Mouse (Mus musculus): ENCODE measurements around the gene Dhx8. TPM values are rescaled to one million over a fixed set of nuclear protein-coding genes. Genes with fewer than 3 reads are reported as not detected.
A peak's percentile ranks its signal among the peaks of the same experiment; 100 is the strongest.

Dhx8 gene
- total and polyA plus RNA-seq, 2 experiments from 2014 or later = 12.4 to 13.1 TPM

DNA sequence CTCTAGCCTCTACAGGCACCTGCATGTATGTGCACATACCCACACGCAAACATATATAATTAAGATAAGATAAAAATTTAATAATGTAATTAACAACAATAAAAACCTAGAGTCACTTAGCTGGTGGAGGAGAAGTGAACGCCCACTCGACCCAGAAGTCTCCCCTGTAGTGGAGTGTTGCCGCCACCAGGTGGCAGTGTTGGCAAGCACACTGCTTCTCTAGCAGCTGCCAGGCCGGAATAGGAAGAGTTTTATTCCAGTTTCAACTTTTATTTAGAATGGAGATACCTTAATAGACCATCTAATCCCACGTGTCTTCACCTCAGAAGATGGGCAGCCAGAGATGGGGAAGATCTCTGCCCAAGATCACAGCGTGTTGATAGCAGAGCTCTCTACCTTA lies 80.5 kb downstream of the Dhx8 start:
- 1% methylated on average over 7 of the region's 7 CpGs for WGBS
- TF ChIP-seq EP300 (IDR thresholded peaks at IDR 0.05; ENCODE audit: low read depth) = no peak
- TF ChIP-seq CTCF (IDR thresholded peaks at IDR 0.05; ENCODE audit: low read depth) = peak; percentile 97

DNA sequence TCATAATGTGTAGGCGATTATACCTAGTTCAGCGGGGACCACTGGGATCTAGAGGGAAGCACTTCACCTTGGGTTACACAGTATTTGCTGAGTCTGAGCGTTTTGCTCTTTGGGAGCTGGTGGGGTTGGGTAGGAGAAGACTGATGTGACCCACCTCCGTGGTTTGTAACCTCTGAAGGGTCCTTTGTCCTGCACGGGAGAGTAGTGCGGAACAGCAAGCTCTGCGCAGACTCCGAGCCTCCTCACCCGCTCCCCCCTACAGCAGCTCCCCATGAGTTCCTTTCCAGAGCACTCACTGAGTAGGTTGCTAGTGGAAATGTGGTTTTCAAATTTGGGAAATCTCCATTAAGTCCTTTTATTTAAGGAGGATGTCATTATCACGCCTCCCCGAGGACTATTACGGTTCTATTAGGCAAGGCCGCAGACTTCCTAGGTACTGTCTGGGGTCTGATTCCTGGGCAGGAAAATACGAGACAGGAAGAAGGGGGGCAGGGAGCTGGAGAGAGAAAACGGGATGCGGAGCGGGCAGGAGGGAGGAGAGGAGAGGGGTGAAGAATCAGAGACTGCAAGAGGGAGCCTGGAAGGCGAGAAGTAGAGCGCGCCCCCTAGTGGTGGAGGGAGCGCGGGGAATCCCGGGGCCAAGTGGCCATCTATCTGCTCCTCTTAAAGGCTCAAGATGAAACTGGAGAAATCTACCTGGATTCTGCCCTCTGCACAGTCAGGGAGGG lies 81.8 kb downstream of the Dhx8 start:
- no peak overlapping the region for H3K9ac ChIP-seq (replicated peaks; ENCODE audit: low read depth, low read length)
- no peaks in the 10 kb centered on the region for H3K9me3 ChIP-seq (replicated peaks; ENCODE audit: control insufficient read depth, low read length)
- H3K4me2 ChIP-seq (ENCODE audit: low read depth, low read length) = peak overlapping the region; percentile 43
- TF ChIP-seq CTCF (IDR thresholded peaks at IDR 0.05; ENCODE audit: low read depth) (peak; percentile 80), EP300 (IDR thresholded peaks at IDR 0.05; ENCODE audit: low read depth) (no peak)
- ATAC-seq (ENCODE audit: insufficient read depth, low read depth) (peak; percentile 57), DNase-seq (ENCODE audit: low spot score) (peak; percentile 80)
- H3K27ac ChIP-seq (ENCODE audit: low read depth) = no peak overlapping the region
- peaks cover 4% of the 10 kb centered on the region; the same call in 1 of the 2 replicates for H3K27me3 ChIP-seq (ENCODE audit: control insufficient read depth, insufficient read depth, low read length)
- H3K4me1 ChIP-seq (ENCODE audit: control insufficient read depth, insufficient read depth) = no peaks in the 10 kb centered on the region
- H3K36me3 ChIP-seq (replicated peaks; ENCODE audit: control insufficient read depth, insufficient read depth, low read length) = no peaks in the 10 kb centered on the region
- H3K4me3 ChIP-seq (ENCODE audit: low read depth, low read length) = no peak overlapping the region
- WGBS = 26% methylated on average over 22 of the region's 23 CpGs

More for the DNA sequence above, 80.5 kb downstream of the Dhx8 start:
- Histone ChIP-seq H3K9me3 (replicated peaks; ENCODE audit: control insufficient read depth, low read length) (no peaks in the 10 kb centered on the region), H3K9ac (replicated peaks; ENCODE audit: low read depth, low read length) (no peak overlapping the region), H3K4me2 (ENCODE audit: low read depth, low read length) (no peak overlapping the region), H3K27me3 (ENCODE audit: control insufficient read depth, insufficient read depth, low read length) (peaks cover 4% of the 10 kb centered on the region; the same call in 1 of the 2 replicates), H3K27ac (ENCODE audit: low read depth) (no peak overlapping the region), H3K4me1 (ENCODE audit: control insufficient read depth, insufficient read depth) (no peaks in the 10 kb centered on the region), H3K4me3 (ENCODE audit: low read depth, low read length) (no peak overlapping the region), H3K36me3 (replicated peaks; ENCODE audit: control insufficient read depth, insufficient read depth, low read length) (no peaks in the 10 kb centered on the region)
- ATAC-seq (ENCODE audit: insufficient read depth, low read depth) (no peak), DNase-seq (ENCODE audit: low spot score) (peak; percentile 72)

DNA sequence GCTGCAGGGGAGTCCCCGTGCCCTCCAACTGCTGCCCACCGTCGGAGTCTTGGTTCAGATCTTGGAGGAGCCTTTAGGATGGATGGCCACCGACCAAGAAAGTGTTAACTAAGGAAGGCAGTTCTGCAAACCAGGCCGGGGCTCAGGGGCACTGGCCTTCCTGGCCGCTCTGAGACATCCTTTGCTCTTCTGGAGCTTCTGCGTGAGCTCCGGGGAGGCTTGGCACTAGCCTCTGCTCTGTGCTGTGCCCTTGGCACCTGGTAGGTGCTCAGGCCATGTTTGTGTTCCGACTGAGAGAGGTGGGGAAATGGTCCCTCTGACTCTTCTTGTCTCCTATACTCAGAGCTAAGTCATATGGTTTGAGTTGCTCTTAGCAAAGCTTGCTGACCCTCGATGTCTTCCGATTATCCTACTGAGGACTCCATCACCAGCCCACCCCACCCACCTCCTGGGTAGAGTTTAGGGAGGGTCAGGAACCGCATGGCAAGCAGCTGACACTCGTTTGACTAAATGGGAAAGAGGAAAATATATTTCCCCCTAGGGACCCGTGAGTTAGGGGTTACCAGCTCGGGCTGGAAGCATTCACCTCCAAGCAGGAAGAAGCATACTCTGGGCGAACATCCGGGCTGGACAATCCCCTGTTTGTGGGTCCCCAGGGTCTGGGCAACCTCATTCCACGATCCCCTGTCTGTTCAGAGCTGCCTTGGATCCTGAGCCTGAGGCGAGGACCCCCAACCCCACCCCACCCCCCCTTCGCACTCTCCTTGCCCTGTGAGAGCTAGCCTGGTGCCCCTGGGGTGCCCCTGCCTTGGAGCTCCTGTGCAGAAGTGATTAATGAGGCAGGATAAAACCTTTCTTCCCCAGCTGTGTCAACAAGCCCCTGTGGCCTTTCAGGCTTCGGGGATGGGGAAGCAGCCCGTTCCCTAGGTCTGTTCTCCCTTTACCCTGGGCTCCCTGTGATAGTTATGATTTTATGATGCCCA lies 82.7 kb downstream of the Dhx8 start:
- DNase-seq (ENCODE audit: low spot score) (no peak), ATAC-seq (ENCODE audit: insufficient read depth, low read depth) (no peak)
- Histone ChIP-seq H3K9me3 (replicated peaks; ENCODE audit: control insufficient read depth, low read length) (0 out of 2 replicates have a peak, but pooled peaks cover 4% of the 10 kb centered on the region), H3K4me2 (ENCODE audit: low read depth, low read length) (peak overlapping the region; percentile 43; the same call in 1 of the 2 replicates), H3K4me3 (ENCODE audit: low read depth, low read length) (no peak overlapping the region), H3K27me3 (ENCODE audit: control insufficient read depth, insufficient read depth, low read length) (peaks cover 2% of the 10 kb centered on the region; the same call in 1 of the 2 replicates), H3K9ac (replicated peaks; ENCODE audit: low read depth, low read length) (no peak overlapping the region), H3K36me3 (replicated peaks; ENCODE audit: control insufficient read depth, insufficient read depth, low read length) (no peaks in the 10 kb centered on the region), H3K27ac (ENCODE audit: low read depth) (no peak overlapping the region), H3K4me1 (ENCODE audit: control insufficient read depth, insufficient read depth) (no peaks in the 10 kb centered on the region)
- WGBS = 35% methylated on average over 22 of the region's 22 CpGs
- no peak for TF ChIP-seq EP300 (IDR thresholded peaks at IDR 0.05; ENCODE audit: low read depth)
- TF ChIP-seq CTCF (IDR thresholded peaks at IDR 0.05; ENCODE audit: low read depth) = no peak

Other genes with a start within 250 kb of the Dhx8 start
- gene Brca1, start 181.0 kb upstream of the Dhx8 start, total RNA-seq (2014; rRNA removed; ENCODE audit: low replicate concordance) = 4.7 and 5.2 TPM in 2 replicates
- 0.94 and 1.9 TPM in 2 replicates for gene Brca1, start 181.0 kb upstream of the Dhx8 start, polyA plus RNA-seq (2015; fragmentation: Nextera tagmentation; extraction: Ambion mirVana)
- 101 and 157 TPM in 2 replicates for gene Nbr1, start 180.8 kb upstream of the Dhx8 start, total RNA-seq (2014; rRNA removed; ENCODE audit: low replicate concordance)
- 45.1 and 47.2 TPM in 2 replicates for gene Nbr1, start 180.8 kb upstream of the Dhx8 start, polyA plus RNA-seq (2015; fragmentation: Nextera tagmentation; extraction: Ambion mirVana)
- gene Tmem106a, start 150.7 kb upstream of the Dhx8 start, total RNA-seq (2014; rRNA removed; ENCODE audit: low replicate concordance) = 2.7 and 8.3 TPM in 2 replicates
- 4.2 TPM in 2 replicates for gene Tmem106a, start 150.7 kb upstream of the Dhx8 start, polyA plus RNA-seq (2015; fragmentation: Nextera tagmentation; extraction: Ambion mirVana)
- gene Gm11634, start 133.7 kb upstream of the Dhx8 start, total RNA-seq (2014; rRNA removed; ENCODE audit: low replicate concordance) = not detected in 2 replicates
- gene Gm11634, start 133.7 kb upstream of the Dhx8 start, polyA plus RNA-seq (2015; fragmentation: Nextera tagmentation; extraction: Ambion mirVana) = not detected in 2 replicates
- gene Rdm1, start 105.7 kb upstream of the Dhx8 start, total RNA-seq (2014; rRNA removed; ENCODE audit: low replicate concordance) = 44.1 and 44.5 TPM in 2 replicates
- gene Rdm1, start 105.7 kb upstream of the Dhx8 start, polyA plus RNA-seq (2015; fragmentation: Nextera tagmentation; extraction: Ambion mirVana) = 38.1 and 40.4 TPM in 2 replicates
- gene Arl4d, start 67.4 kb upstream of the Dhx8 start, total RNA-seq (2014; rRNA removed; ENCODE audit: low replicate concordance) = 8.1 and 12.2 TPM in 2 replicates
- 9.9 and 11.3 TPM in 2 replicates for gene Arl4d, start 67.4 kb upstream of the Dhx8 start, polyA plus RNA-seq (2015; fragmentation: Nextera tagmentation; extraction: Ambion mirVana)
- 5.2 and 7.5 TPM in 2 replicates for gene Etv4, start 52.5 kb downstream of the Dhx8 start, total RNA-seq (2014; rRNA removed; ENCODE audit: low replicate concordance)
- 2.2 and 2.4 TPM in 2 replicates for gene Etv4, start 52.5 kb downstream of the Dhx8 start, polyA plus RNA-seq (2015; fragmentation: Nextera tagmentation; extraction: Ambion mirVana)
- 12.5 and 15.0 TPM in 2 replicates for gene Meox1, start 161.5 kb downstream of the Dhx8 start, total RNA-seq (2014; rRNA removed; ENCODE audit: low replicate concordance)
- 10.9 and 12.3 TPM in 2 replicates for gene Meox1, start 161.5 kb downstream of the Dhx8 start, polyA plus RNA-seq (2015; fragmentation: Nextera tagmentation; extraction: Ambion mirVana)
- 6.5 and 21.2 TPM in 2 replicates for gene Sost, start 234.1 kb downstream of the Dhx8 start, total RNA-seq (2014; rRNA removed; ENCODE audit: low replicate concordance)
- 2.7 and 2.8 TPM in 2 replicates for gene Sost, start 234.1 kb downstream of the Dhx8 start, polyA plus RNA-seq (2015; fragmentation: Nextera tagmentation; extraction: Ambion mirVana)